Mouse (Mus musculus) retina, postnatal 1 day (tissue): ENCODE results near the gene Slc2a12.

Source experiments
- DNase-seq: peaks from one replicate; pipeline ENCODE4 v3.0.0-alpha.2; 2012

Gene Slc2a12

DNA sequence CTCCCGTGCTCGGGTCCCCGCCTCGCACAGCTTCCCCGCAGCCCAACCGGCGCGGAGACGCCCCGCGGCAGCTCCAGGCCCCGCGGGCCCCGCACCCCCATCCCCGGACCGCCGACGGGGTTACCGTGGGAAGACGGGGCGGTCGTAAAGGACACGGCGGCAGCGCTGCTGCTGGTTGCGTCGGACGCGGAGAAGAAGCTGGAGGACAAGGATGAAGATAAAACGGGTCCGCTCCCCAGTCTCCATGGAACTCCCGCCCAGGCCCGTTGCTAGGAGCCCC lies 86.1 kb downstream of the Slc2a12 start:
- DNase-seq: no peak

DNA sequence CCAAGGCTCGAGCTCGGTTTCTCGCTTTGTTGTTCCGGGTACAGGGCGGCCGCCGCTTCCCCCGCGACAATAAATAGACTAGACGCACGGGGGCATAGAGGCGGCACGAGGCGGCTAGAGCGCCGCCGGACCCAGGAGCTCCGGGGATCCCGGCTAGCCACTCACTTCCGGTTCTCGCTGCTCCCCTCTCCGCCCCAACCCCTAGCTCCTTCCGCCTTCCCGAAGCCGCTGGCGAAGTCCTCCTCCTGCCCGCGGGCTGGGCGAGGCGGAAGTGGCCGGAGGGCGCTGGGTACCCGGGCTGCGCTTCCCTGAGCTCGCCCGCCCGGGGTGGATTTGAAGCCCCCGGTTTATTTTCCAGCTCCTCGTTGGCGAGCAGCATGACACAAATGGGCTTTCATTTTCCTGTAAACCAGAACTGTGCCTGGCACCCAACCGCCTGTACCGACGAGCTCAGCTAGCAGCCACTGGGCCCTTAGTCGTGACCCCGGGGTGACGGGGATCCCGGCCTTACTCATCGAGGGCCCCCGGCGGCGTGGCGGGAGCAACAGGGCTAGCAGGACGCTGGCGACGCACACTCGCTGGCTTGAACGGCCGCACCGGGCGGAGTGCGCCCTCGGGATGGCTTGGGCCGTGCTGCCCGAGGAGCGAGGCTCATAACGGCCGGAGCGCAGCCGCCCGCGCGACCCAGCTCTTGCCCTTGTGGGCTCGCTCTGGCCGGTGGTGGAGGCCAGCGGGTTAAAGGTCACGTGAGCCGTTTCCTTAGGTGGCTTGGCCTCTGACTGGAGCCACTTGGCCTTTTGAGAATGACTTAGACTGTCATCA lies 86.7 kb downstream of the Slc2a12 start, which contains the start of gene Tbpl1:
Gene Tbpl1 (minus strand): TSS at position 667 of the 822 bp plus-strand sequence.
- peak; percentile 98 for DNase-seq

DNA sequence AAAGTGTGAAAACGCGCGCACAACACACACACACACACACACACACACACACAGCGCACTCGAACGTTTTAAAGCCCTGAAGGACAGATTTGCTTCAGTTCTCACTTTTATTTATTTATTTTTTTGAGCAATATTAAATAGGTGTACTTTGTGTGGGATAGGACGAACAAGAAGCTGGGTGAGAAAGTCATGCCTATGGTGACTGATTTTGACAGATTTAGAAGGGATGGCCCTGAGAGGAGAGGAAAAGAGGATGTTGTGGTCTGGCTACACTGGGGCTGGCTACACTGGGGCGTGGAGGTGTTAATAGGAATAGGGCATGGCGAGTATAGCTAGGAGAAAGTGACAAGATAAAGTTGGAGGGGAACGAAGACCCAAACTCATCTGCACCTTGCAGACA lies 87.4 kb downstream of the Slc2a12 start:
- no peak for DNase-seq

DNA sequence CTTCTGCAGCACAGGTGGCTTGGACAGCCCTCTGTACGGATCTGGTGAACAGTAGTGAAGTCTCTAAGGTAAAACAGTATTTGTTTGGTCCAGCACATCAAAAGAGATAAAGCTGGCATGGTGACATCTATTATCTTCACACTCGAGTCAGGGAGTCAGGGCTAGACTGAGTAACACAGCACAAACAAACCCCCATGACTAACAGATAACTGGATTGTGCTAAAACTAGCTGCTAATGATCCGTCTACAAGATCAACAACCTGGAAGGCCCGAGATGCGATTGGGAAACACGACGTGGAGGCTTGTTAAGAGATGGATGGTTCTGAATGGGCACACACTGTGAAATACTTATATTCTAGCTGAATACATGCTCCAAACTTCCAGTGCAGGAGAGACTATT lies 101.1 kb downstream of the Slc2a12 start:
- no peak for DNase-seq

DNA sequence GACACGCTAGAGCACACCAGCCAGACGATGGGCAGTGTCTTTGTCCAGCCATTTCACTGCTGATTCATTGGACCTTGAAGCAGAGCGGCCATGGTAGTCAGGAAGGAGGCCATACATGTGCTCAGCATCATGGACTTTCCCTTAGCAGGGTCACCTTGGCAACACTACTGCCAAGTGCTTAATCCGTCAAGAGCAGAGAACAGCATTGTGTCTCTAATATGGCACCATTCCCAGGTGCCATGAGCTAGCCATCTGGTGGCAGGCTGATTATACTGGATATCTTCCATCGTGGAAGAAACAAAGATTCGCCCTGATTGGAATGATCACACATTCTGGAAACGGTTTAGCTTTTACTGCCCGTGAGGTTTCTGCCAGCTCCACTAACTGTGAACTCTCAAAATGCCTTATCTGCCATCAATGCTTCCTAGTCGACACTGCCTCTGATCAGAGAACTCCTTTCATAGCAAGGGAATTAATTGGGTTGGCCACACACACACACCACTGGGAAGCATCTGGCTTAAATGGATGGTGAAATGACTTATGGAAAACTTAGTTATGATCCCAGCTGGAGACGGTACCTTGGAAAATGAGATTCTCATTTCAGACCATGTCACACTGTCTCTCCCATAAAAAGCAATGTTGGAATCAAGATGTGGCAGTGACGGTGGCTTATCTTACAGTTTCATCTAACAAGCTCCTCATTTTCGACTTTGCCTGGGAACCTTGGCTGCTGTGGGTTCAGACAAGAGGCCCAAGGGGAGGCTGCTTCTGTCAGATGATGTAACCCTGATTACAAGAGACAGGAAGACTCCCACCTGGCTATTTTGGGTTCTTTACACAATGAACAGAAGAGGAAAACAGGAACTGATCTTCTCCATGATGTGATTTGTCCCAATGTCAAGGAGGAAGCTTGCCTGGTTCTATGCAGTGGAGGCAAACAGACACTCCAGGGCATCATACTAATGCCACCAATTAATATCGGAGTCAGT lies 101.8 kb downstream of the Slc2a12 start:
- peak; percentile 52 for DNase-seq

DNA sequence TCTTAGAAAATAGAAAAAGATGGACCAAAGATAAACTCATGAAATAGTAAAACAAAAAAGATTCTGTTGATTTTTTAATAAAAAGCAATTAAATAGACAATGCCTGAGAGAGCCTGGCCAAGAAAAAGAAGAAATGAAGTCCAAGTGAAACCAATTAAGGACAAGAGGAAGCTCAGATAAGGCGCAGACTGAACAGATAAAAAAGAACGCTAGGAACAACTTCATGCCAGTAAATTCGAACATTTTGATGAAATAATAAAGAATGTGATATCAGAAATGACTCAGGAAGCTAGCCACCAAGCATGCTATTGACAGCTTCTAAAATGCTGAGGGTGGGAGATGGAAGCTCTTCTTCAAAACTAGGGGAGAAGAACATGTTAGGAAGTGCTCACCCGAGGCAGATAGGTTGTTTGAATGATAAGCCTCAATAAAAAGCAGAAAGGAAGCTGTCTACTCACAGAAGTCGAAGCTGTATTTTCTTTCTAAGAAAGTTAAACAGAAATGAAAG lies 106.4 kb downstream of the Slc2a12 start:
- no peak for DNase-seq
